Mouse (Mus musculus) myocyte (in vitro differentiated cells): Measurements from ENCODE around the gene Gm10322. TPM values are rescaled to one million over a fixed set of nuclear protein-coding genes. Genes with fewer than 3 reads are reported as not detected.

Source experiments
- H3K27me3 ChIP-seq: one replicate; pipeline ENCODE4 v1.6.1; 2011; ENCODE audit not compliant: control insufficient read depth, insufficient read depth, insufficient read length
- H3K36me3 ChIP-seq: one replicate; pipeline ENCODE4 v1.6.1; 2011; ENCODE audit not compliant: control insufficient read depth, insufficient read depth
- H3K4me2 ChIP-seq: one replicate; pipeline ENCODE4 v1.6.1; 2011; ENCODE audit warnings: low read depth, control low read depth
- H3K4me3 ChIP-seq: one replicate; pipeline ENCODE4 v1.5.1; 2011; ENCODE audit warnings: mild to moderate bottlenecking, control low read depth, moderate library complexity
- H3K79me2 ChIP-seq: one replicate; pipeline ENCODE4 v1.6.1; 2011; ENCODE audit not compliant: control insufficient read depth, insufficient read depth
- H3ac ChIP-seq: one replicate; pipeline ENCODE4 v1.6.1; 2011; ENCODE audit not compliant: control insufficient read depth, insufficient read length
- CEBPB ChIP-seq: IDR thresholded peaks from 2 replicates; pipeline ENCODE4 v1.6.1; 2011; ENCODE audit warnings: mild to moderate bottlenecking, moderate library complexity; ENCODE audit not compliant: poor library complexity, insufficient read depth, severe bottlenecking
- E2F4 ChIP-seq: IDR thresholded peaks from one replicate; pipeline ENCODE4 v1.6.1; 2011; ENCODE audit warnings: mild to moderate bottlenecking, control low read depth, moderate library complexity; ENCODE audit not compliant: insufficient read depth
- MAX ChIP-seq: IDR thresholded peaks from one replicate; pipeline ENCODE4 v1.6.1; 2011; ENCODE audit warnings: low read depth, mild to moderate bottlenecking, control low read depth
- MYOD1 ChIP-seq, 3 experiments: IDR thresholded peaks; one replicate each; pipeline ENCODE4 v1.6.1; 2011; ENCODE audit warnings: control low read depth in 2 of 3, low read depth in 2 of 3, mild to moderate bottlenecking in 2 of 3, moderate library complexity in 1 of 3; ENCODE audit not compliant: insufficient read length in 2 of 3, control insufficient read depth in 1 of 3
- MYOG ChIP-seq, 3 experiments: IDR thresholded peaks; one replicate each; pipeline ENCODE4 v1.6.1; 2011; ENCODE audit warnings: control low read depth in 2 of 3, low read depth in 2 of 3, mild to moderate bottlenecking in 2 of 3; ENCODE audit not compliant: insufficient read length in 2 of 3, control insufficient read depth in 1 of 3, insufficient read depth in 1 of 3
- POLR2A ChIP-seq: IDR thresholded peaks from one replicate; pipeline ENCODE4 v1.6.1; 2011; ENCODE audit warnings: low read depth, mild to moderate bottlenecking, control low read depth, moderate library complexity; ENCODE audit not compliant: insufficient read length
- POLR2AphosphoS2 ChIP-seq: IDR thresholded peaks from one replicate; pipeline ENCODE4 v1.6.1; 2011; ENCODE audit warnings: low read depth, control low read depth; ENCODE audit not compliant: insufficient read length
- REST ChIP-seq: IDR thresholded peaks from one replicate; pipeline ENCODE4 v1.6.1; 2011; ENCODE audit warnings: mild to moderate bottlenecking, control low read depth, moderate library complexity; ENCODE audit not compliant: insufficient read depth, insufficient read length
- SRF ChIP-seq: IDR thresholded peaks from one replicate; pipeline ENCODE4 v1.6.1; 2011; ENCODE audit warnings: low read depth; ENCODE audit not compliant: control insufficient read depth, insufficient read length
- TCF12 ChIP-seq: IDR thresholded peaks from one replicate; pipeline ENCODE4 v1.6.1; 2011; ENCODE audit warnings: mild to moderate bottlenecking, control low read depth; ENCODE audit not compliant: poor library complexity, insufficient read depth, severe bottlenecking
- TCF3 ChIP-seq: IDR thresholded peaks from one replicate; pipeline ENCODE4 v1.6.1; 2011; ENCODE audit warnings: low read depth, control low read depth; ENCODE audit not compliant: insufficient read length
- USF1 ChIP-seq: IDR thresholded peaks from one replicate; pipeline ENCODE4 v1.6.1; 2011; ENCODE audit warnings: low read depth, mild to moderate bottlenecking, control low read depth, moderate library complexity
- polyA plus RNA-seq: library from polyadenylated mRNA; unstranded; fragments of >200 nt; fragmentation: generic; extraction: Trizol; gene quantifications from one replicate; pipeline ENCODE4 v1.2.1, GENCODE M21; 2012; ENCODE audit warnings: missing spikeins

Gene Gm10322
- polyA plus RNA-seq: 0.37 TPM

DNA sequence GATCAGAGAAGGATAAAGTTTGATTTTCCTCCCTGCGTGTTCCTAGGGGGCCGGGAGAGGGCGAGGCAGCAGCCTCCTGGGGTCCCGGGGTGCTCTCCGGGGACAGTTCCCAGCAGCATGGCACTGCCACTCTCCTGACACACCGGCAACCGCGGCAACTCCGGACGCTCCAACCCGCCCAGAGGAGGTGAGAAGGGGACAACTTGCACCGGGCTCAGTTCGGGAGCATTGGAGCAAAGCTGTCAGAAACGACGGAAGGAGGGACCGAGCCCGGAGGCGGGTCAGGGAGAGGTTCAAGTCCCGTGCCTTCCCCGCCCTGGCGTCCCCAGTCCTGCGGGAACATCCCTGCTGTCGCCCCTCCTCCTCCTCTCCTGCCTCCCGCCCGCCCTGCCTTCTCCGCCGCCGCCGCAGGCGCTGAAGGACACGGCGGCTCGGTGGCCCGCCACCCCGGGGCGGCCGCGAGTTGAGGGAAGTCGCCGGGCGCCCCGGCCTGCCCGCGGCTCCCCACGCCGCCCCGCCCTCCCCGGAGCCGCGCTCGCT, at the start of gene Gm10322:
Gene Gm10322, plus strand, starts transcription at position 83 of the 540 bp plus-strand sequence.
- Histone ChIP-seq H3K4me2 (peak within 1 kb of the TSS; percentile 92), H3ac (peak within 1 kb of the TSS; percentile 74), H3K79me2 (peaks cover 50% of the 10 kb centered on the region), H3K4me3 (peak within 1 kb of the TSS; percentile 88), H3K36me3 (no peaks in the 10 kb centered on the region), H3K27me3 (no peaks in the 10 kb centered on the region)
- peak; percentile 16 for TF ChIP-seq POLR2AphosphoS2
- no peak for TF ChIP-seq USF1
- TF ChIP-seq REST: no peak
- TF ChIP-seq MYOD1 (IDR thresholded peaks at IDR 0.05; ENCODE audit: control insufficient read depth in 1 of 3, insufficient read length in 2 of 3, low read depth in 2 of 3): no peak

DNA sequence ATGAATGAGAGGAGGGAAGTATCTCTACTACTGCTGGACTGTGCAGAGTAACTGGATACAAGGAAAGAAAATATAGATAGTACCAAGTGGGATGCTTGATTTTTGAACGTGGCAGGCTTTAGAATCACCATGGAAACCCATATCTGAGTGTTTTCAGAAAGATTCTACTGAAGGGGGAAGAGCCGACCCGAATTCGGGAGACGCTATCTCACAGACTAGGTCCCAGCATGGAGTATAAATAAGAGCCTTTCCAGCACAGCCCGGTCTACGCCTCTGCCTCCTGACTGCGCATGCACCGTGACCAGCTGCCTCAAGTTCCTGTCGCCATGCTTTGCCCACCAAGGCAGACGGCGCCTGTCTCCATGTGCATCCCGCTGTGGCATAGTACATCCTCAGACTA, 48.9 kb upstream of the Gm10322 start:
- Histone ChIP-seq H3K36me3 (peaks cover 24% of the 10 kb centered on the region), H3K4me2 (no peak overlapping the region), H3K4me3 (no peak overlapping the region), H3ac (no peak overlapping the region), H3K27me3 (no peaks in the 10 kb centered on the region), H3K79me2 (peaks cover 75% of the 10 kb centered on the region)
- TF ChIP-seq USF1 (no peak), MYOG (IDR thresholded peaks at IDR 0.05; ENCODE audit: control insufficient read depth in 1 of 3, insufficient read depth in 1 of 3, insufficient read length in 2 of 3, low read depth in 2 of 3) (no peak), CEBPB (no peak), E2F4 (no peak)

DNA sequence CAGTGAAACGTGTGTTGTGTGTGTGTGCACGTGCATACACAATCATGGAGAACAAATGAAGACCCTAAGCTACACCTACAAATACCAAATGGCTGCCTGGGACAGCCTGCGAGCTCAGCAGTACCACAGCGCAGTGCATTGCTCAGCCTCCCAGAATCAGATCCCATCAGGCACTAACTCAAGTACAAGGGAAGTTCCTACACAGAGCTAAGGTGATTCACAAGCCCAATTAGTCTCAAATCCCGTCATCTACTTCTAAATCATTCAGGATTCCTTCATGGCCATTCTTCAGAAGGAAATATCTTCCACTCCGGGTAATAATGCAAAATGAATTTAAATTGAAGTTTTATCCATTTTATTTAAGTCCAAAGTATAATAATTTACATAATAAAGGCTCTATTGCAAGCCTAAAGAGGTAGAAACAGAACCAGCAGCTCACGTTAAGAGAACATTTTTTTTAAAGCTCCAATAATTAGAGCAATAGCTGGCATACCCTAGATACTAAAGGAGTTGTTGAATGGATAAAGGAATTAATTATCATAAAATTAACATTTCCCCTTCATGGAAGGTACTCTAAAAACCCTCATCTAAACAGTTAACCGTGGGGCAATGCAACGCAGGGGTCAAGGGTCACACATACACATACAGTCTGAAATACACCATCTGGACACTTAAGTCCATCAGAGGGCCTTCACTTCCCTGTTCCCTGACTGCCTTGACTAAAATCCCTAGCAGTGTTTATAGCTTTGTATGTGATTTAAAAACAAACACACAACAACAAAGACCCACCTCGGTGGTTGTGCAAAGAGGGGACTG, 47.0 kb upstream of the Gm10322 start:
- Histone ChIP-seq H3K79me2 (peaks cover 76% of the 10 kb centered on the region), H3K27me3 (no peaks in the 10 kb centered on the region), H3K4me2 (no peak overlapping the region), H3K4me3 (no peak overlapping the region), H3ac (no peak overlapping the region), H3K36me3 (peaks cover 22% of the 10 kb centered on the region)
- TF ChIP-seq POLR2AphosphoS2: no peak
- TF ChIP-seq MAX: no peak
- no peak for TF ChIP-seq REST
- no peak for TF ChIP-seq SRF
- TF ChIP-seq POLR2A: no peak
- TF ChIP-seq MYOD1 (IDR thresholded peaks at IDR 0.05; ENCODE audit: control insufficient read depth in 1 of 3, insufficient read length in 2 of 3, low read depth in 2 of 3): no peak
- TF ChIP-seq TCF3: no peak
- TF ChIP-seq TCF12: no peak
- TF ChIP-seq CEBPB: no peak
- no peak for TF ChIP-seq USF1
- no peak for TF ChIP-seq E2F4

DNA sequence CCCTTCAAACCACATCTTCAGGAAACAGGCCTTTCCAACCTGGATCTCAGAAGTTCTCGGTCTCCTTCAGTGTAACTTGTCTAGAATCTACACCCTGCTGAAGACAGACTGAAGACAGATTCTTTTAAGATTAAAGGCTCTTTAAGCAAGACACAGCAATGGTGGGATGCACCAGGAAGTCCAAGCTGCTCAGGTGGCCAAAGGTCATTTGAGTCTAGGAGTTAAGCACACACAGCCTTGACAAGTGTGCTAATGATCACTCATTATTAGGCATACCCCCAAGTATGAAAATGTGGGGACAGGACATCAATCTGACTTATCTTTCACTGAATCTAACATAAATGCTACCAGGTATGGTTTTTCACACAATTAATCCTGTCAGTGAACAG, 46.4 kb upstream of the Gm10322 start:
- Histone ChIP-seq H3K4me3 (no peak overlapping the region), H3ac (no peak overlapping the region), H3K79me2 (peaks cover 81% of the 10 kb centered on the region), H3K4me2 (no peak overlapping the region), H3K36me3 (peaks cover 22% of the 10 kb centered on the region), H3K27me3 (no peaks in the 10 kb centered on the region)
- TF ChIP-seq REST (no peak), MAX (no peak), E2F4 (no peak), TCF12 (no peak), MYOG (IDR thresholded peaks at IDR 0.05; ENCODE audit: control insufficient read depth in 1 of 3, insufficient read depth in 1 of 3, insufficient read length in 2 of 3, low read depth in 2 of 3) (no peak), MYOD1 (IDR thresholded peaks at IDR 0.05; ENCODE audit: control insufficient read depth in 1 of 3, insufficient read length in 2 of 3, low read depth in 2 of 3) (no peak), POLR2AphosphoS2 (no peak), TCF3 (no peak), USF1 (no peak), SRF (no peak), POLR2A (no peak), CEBPB (no peak)

DNA sequence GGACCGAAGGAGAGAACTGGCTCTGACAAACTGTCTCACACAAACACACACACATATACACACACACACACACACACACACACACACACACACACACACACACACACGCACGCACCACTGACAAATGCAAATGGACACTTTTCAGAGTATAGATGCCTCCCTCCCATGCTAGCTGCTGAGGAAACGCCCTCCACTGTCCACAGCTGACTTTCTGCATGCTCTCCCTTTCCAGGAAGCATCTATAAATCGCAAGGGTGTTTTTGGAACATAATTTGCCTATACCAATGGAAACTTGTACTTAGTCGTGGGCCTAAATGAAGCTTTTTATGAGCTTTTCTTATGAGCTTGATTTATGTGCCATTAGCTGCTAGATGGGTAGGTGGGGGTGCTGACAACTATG, 45.5 kb upstream of the Gm10322 start:
- no peak overlapping the region for H3K4me3 ChIP-seq
- H3K27me3 ChIP-seq: no peaks in the 10 kb centered on the region
- no peak overlapping the region for H3ac ChIP-seq
- peaks cover 86% of the 10 kb centered on the region for H3K79me2 ChIP-seq
- no peak for TF ChIP-seq TCF3
- TF ChIP-seq USF1: no peak
- TF ChIP-seq E2F4: no peak
- TF ChIP-seq TCF12: no peak
- no peak for TF ChIP-seq POLR2AphosphoS2
- TF ChIP-seq POLR2A: no peak
- TF ChIP-seq MAX: no peak
- no peak for TF ChIP-seq CEBPB
- no peak for TF ChIP-seq MYOG (IDR thresholded peaks at IDR 0.05; ENCODE audit: control insufficient read depth in 1 of 3, insufficient read depth in 1 of 3, insufficient read length in 2 of 3, low read depth in 2 of 3)
- TF ChIP-seq MYOD1 (IDR thresholded peaks at IDR 0.05; ENCODE audit: control insufficient read depth in 1 of 3, insufficient read length in 2 of 3, low read depth in 2 of 3): no peak
- no peak for TF ChIP-seq REST
- no peak for TF ChIP-seq SRF
- peaks cover 22% of the 10 kb centered on the region for H3K36me3 ChIP-seq
- no peak overlapping the region for H3K4me2 ChIP-seq
